Mouse (Mus musculus) myocyte (in vitro differentiated cells): ENCODE measurements around the gene Samsn1.

Source experiments
- CEBPB ChIP-seq: IDR thresholded peaks from 2 replicates; pipeline ENCODE4 v1.6.1; 2011; ENCODE audit warnings: mild to moderate bottlenecking, moderate library complexity; ENCODE audit not compliant: poor library complexity, insufficient read depth, severe bottlenecking
- POLR2A ChIP-seq: IDR thresholded peaks from one replicate; pipeline ENCODE4 v1.6.1; 2011; ENCODE audit warnings: low read depth, mild to moderate bottlenecking, control low read depth, moderate library complexity; ENCODE audit not compliant: insufficient read length
- POLR2AphosphoS2 ChIP-seq: IDR thresholded peaks from one replicate; pipeline ENCODE4 v1.6.1; 2011; ENCODE audit warnings: low read depth, control low read depth; ENCODE audit not compliant: insufficient read length
- USF1 ChIP-seq: IDR thresholded peaks from one replicate; pipeline ENCODE4 v1.6.1; 2011; ENCODE audit warnings: low read depth, mild to moderate bottlenecking, control low read depth, moderate library complexity

DNA sequence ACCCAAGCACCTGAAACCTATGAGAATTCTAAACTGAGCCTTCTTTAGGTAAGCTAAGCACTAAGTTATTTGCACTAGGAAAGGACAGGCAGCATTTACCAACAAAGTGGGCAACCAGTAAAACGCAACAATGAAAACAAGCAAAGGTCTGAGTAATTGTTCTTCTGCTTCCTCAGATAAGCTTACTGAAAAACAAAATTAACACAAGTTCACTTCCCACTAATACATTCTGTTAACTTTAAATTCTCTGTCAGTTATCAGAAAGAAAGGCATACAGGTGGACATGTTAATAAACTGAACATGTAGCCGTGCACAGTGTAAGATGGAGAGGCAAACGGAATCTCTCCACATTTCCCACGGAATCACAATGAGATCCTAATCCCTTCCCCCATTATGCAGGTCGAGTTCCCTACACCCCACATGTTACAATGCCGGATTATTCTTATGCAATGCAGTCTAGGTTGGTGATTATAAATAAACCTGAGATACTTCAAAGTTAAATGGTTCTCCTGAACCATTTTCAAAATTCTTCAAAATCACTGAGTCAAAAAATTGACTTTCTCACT is 132.9 kb downstream of the Samsn1 start:
- TF ChIP-seq POLR2AphosphoS2 (no peak), CEBPB (no peak), POLR2A (no peak), USF1 (no peak)
